Mouse (Mus musculus) lung, embryonic 15.5 days (tissue): ENCODE measurements around the gene Elob. TPM values are rescaled to one million over a fixed set of nuclear protein-coding genes. Genes with fewer than 3 reads are reported as not detected.

ENCODE experiments used
- ATAC-seq: fragments of 200-750 bp; cut with Nextera tagmentation; 2 replicates; pipeline ENCODE4 v1.8.0; 2017; ENCODE audit warnings: moderate number of reproducible peaks, borderline replicate concordance; ENCODE audit not compliant: low FRiP score, low TSS enrichment; ENCODE audit errors: extremely low read depth
- H3K27ac ChIP-seq: fragments of 300-500 bp; sonication (generic); 2 replicates; pipeline ENCODE4 v1.5.1; 2015; ENCODE audit warnings: moderate library complexity, mild to moderate bottlenecking, inconsistent platforms
- H3K27me3 ChIP-seq: fragments of 300-500 bp; sonication (generic); 2 replicates; pipeline ENCODE4 v1.6.1; 2015; ENCODE audit warnings: inconsistent platforms
- H3K36me3 ChIP-seq: fragments of 300-500 bp; sonication (generic); 2 replicates; pipeline ENCODE4 v1.6.1; 2015; ENCODE audit warnings: inconsistent platforms
- H3K4me1 ChIP-seq: fragments of 300-500 bp; sonication (generic); 2 replicates; pipeline ENCODE4 v1.6.1; 2015; ENCODE audit warnings: inconsistent platforms
- H3K4me2 ChIP-seq: fragments of 300-500 bp; sonication (generic); 2 replicates; pipeline ENCODE4 v1.6.1; 2015; ENCODE audit warnings: inconsistent platforms, mild to moderate bottlenecking, moderate library complexity
- H3K4me3 ChIP-seq: fragments of 300-500 bp; sonication (generic); 2 replicates; pipeline ENCODE4 v1.5.1; 2015; ENCODE audit warnings: mild to moderate bottlenecking, inconsistent platforms
- H3K9ac ChIP-seq: fragments of 300-500 bp; sonication (generic); 2 replicates; pipeline ENCODE4 v1.6.1; 2015; ENCODE audit warnings: inconsistent platforms
- H3K9me3 ChIP-seq: fragments of 300-500 bp; sonication (generic); 2 replicates; pipeline ENCODE4 v1.6.1; 2016; ENCODE audit warnings: inconsistent platforms
- WGBS: fragments of 180-500 bp; shearing (Covaris S2); methylation state at CpG from one replicate; pipeline ENCODE4 v1.1.7; 2015; 5-methylcytosine and 5-hydroxymethylcytosine counted together
- polyA plus RNA-seq: library from polyadenylated mRNA; unstranded; fragments of >200 nt; fragmentation: Nextera tagmentation; extraction: Ambion mirVana; gene quantifications from 2 replicates; pipeline ENCODE4 v1.2.1, GENCODE M21; 2015

Gene Elob
- polyA plus RNA-seq, 1 experiment from 2014 or later: 927 TPM

DNA sequence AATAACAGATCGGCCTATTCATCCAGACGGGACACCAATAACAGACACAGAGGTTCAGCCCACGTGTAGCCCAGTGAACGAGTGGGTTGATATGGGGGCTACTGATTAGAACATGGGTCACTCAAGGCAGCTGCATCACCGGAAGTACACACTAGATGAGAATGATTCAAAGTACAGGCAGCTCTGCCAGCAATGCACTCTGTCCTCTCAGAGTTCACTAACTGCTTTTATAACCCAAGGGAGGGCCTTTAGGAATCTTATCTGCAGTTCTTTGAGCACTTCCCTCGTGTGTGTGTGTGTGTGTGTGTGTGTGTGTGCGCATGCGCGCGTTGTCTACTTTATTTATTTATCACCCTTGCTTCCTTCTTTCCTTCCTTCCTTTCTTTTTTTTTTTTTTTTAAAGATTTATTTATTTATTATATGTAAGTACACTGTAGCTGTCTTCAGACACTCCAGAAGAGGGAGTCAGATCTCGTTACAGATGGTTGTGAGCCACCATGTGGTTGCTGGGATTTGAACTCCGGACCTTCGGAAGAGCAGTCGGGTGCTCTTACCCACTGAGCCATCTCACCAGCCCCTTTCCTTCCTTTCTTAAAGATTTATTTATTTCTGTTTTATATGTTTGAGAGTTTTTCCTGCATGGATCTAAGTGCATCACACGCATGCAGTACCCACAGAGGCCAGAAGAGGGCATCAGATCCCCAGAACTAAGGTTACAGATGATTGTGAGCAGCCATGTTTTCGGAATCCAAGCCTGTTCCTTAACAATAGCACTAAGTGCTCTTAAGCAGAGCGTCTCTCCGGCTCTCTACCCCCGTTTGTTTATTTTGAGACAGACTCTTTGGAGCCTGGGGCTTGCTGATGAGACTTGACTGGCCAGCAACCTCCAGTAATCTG, 22.2 kb upstream of the Elob start:
- H3K9ac ChIP-seq: no peak overlapping the region
- no peak overlapping the region for H3K27ac ChIP-seq
- WGBS: 42% methylated on average over 18 of the region's 19 CpGs
- H3K4me2 ChIP-seq: no peak overlapping the region
- no peak for ATAC-seq
- H3K36me3 ChIP-seq: no peaks in the 10 kb centered on the region
- H3K4me1 ChIP-seq: no peaks in the 10 kb centered on the region
- H3K9me3 ChIP-seq: no peaks in the 10 kb centered on the region
- no peak overlapping the region for H3K4me3 ChIP-seq
- no peaks in the 10 kb centered on the region for H3K27me3 ChIP-seq

DNA sequence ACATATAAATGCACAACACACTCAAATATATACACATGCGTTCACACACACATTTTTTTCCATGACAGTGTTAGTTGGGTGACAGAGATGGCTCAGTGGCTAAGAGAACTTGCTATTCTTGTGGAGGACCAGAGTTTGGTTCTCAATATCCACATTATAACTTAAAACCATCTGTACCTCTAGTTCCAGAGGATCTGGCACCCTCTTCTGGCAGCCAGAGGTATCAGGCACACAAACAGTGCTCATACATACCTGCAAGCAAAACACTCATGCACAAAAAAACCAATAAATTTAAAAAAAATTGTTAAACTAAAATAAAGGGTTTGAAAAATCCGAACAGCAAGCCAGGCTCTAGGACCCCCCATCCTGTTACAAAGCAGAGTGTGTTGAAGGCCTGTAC, 21.1 kb upstream of the Elob start:
- no peaks in the 10 kb centered on the region for H3K9me3 ChIP-seq
- H3K27me3 ChIP-seq: no peaks in the 10 kb centered on the region
- no peak overlapping the region for H3K27ac ChIP-seq
- no peak overlapping the region for H3K9ac ChIP-seq
- WGBS: 62% methylated on average over 2 of the region's 2 CpGs
- no peaks in the 10 kb centered on the region for H3K36me3 ChIP-seq
- H3K4me1 ChIP-seq: no peaks in the 10 kb centered on the region
- no peak for ATAC-seq
- H3K4me2 ChIP-seq: no peak overlapping the region
- no peak overlapping the region for H3K4me3 ChIP-seq

DNA sequence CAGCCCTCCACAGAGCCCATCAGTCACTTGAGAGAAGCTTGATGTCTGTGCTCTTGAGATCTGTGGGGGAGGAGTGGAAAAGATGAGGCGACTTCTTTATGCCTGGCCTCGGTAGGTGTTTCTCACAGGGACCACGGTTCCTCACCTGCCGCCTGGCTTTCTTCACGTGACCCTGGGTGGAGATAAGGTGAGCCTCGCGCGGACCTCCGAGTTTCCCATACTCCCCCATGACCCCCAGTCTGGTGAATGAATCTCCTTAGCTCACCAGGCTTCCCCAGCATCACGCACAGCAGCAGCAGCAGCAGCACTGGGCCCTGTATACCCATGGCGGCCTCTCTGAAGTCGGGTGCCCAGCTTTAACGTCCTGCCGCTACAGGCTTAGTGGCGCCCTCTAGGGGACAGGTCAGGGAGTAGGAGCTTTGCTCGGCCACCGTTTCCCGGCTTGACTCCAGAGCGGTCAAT, 14.9 kb upstream of the Elob start, which contains the start of the genes Prss32 and Prss41:
TSS of gene Prss32 (plus strand) at position 44 of the 462 bp plus-strand sequence.
TSS of gene Prss41 (minus strand) at position 361 of the 462 bp plus-strand sequence.
- H3K4me3 ChIP-seq: peak within 1 kb of the TSS; percentile 8; the same call in 1 of the 2 replicates
- H3K9me3 ChIP-seq: no peaks in the 10 kb centered on the region
- H3K27ac ChIP-seq: no peak within 1 kb of the TSS
- H3K4me1 ChIP-seq: no peaks in the 10 kb centered on the region
- H3K27me3 ChIP-seq: 0 out of 2 replicates have a peak, but pooled peaks cover 4% of the 10 kb centered on the region
- H3K9ac ChIP-seq: no peak within 1 kb of the TSS
- ATAC-seq: peak; percentile 68
- peak within 1 kb of the TSS; percentile 42 for H3K4me2 ChIP-seq
- no peaks in the 10 kb centered on the region for H3K36me3 ChIP-seq
- 11% methylated on average over 19 of the region's 19 CpGs for WGBS

- Histone ChIP-seq H3K4me2 (peak overlapping the region; percentile 42), H3K27ac (no peak overlapping the region), H3K4me1 (no peaks in the 10 kb centered on the region), H3K27me3 (0 out of 2 replicates have a peak, but pooled peaks cover 4% of the 10 kb centered on the region), H3K9me3 (no peaks in the 10 kb centered on the region), H3K9ac (no peak overlapping the region), H3K4me3 (no peak overlapping the region), H3K36me3 (no peaks in the 10 kb centered on the region)
- 49% methylated on average over 23 of the region's 23 CpGs for WGBS
- peak; percentile 53; the same call in 1 of the 2 replicates for ATAC-seq
Observed at GRCm38 (mm10) chr17:23843141-23843811, 14.3 kb upstream of the Elob start.

- Histone ChIP-seq H3K4me2 (no peak overlapping the region), H3K9ac (no peak overlapping the region), H3K9me3 (no peaks in the 10 kb centered on the region), H3K4me1 (no peaks in the 10 kb centered on the region), H3K4me3 (no peak overlapping the region), H3K36me3 (no peaks in the 10 kb centered on the region), H3K27ac (no peak overlapping the region), H3K27me3 (0 out of 2 replicates have a peak, but pooled peaks cover 4% of the 10 kb centered on the region)
- 0 out of 2 replicates have a peak, but pooled peaks have one; percentile 31 for ATAC-seq
- WGBS: 34% methylated on average over 4 of the region's 4 CpGs
Observed at GRCm38 (mm10) chr17:23841145-23841544, 12.2 kb upstream of the Elob start.

GRCm38 (mm10) chr17:23836006-23836575, 7.2 kb upstream of the Elob start, which contains the start of gene Prss33:
Gene Prss33 (minus strand): TSS chr17:23836056.
- Histone ChIP-seq H3K4me2 (no peak within 1 kb of the TSS), H3K9ac (no peak within 1 kb of the TSS), H3K9me3 (no peaks in the 10 kb centered on the region), H3K27me3 (peaks cover 21% of the 10 kb centered on the region), H3K4me1 (no peaks in the 10 kb centered on the region), H3K27ac (no peak within 1 kb of the TSS), H3K36me3 (no peaks in the 10 kb centered on the region), H3K4me3 (no peak within 1 kb of the TSS)
- ATAC-seq: no peak
- WGBS: 75% methylated on average over 8 of the region's 8 CpGs

- H3K9ac ChIP-seq: no peak overlapping the region
- 96% methylated on average over 1 of the region's 1 CpGs for WGBS
- H3K9me3 ChIP-seq: no peaks in the 10 kb centered on the region
- no peak for ATAC-seq
- H3K4me1 ChIP-seq: peaks cover 16% of the 10 kb centered on the region
- H3K4me2 ChIP-seq: no peak overlapping the region
- peaks cover 8% of the 10 kb centered on the region for H3K36me3 ChIP-seq
- peaks cover 21% of the 10 kb centered on the region for H3K27me3 ChIP-seq
- no peak overlapping the region for H3K27ac ChIP-seq
- H3K4me3 ChIP-seq: no peak overlapping the region
Observed at GRCm38 (mm10) chr17:23831201-23831600, 2.3 kb upstream of the Elob start.

DNA sequence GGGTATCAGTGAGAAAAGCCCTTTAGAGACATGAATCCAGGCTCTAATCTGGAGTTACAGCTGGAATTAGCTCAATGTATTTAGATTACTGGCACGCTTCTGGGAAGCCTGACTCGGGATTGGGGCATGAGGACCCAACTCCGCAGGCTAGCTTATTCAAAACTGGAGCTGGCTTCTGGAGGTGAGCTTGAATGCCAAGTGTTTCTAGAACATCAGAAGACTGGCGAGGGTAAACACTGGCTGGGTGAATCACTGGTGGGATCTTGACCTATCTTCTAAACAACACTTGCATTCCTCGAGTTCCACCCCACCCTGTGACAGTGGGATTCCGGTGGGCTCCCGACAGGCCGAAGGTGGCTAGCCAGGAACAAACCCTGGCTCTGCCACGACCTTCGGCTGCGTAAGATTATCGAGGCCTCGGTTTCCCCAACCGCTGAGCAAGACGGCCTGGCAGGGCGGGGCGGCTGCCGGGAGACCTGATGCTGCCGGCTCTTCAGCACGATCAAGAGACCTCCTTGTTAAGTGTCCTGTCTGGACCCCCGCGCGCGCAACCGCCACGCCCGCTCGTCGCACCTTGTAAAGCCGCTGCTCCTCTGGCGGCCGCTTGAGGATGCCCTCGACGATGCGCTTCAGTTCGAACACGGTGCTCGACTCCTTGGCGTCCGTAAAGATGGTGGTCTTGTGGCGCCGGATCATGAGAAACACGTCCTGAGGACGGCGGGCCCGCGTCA, 500 bp downstream of the Elob start:
- peaks cover 35% of the 10 kb centered on the region for H3K36me3 ChIP-seq
- H3K9me3 ChIP-seq: no peaks in the 10 kb centered on the region
- peak overlapping the region; percentile 79 for H3K27ac ChIP-seq
- ATAC-seq: peak; percentile 70
- peak overlapping the region; percentile 75 for H3K4me3 ChIP-seq
- WGBS: 0% methylated on average over 47 of the region's 47 CpGs
- H3K4me1 ChIP-seq: peaks cover 16% of the 10 kb centered on the region
- H3K9ac ChIP-seq: peak overlapping the region; percentile 73
- peaks cover 16% of the 10 kb centered on the region for H3K27me3 ChIP-seq
- peak overlapping the region; percentile 71 for H3K4me2 ChIP-seq

- Histone ChIP-seq H3K4me1 (peaks cover 16% of the 10 kb centered on the region), H3K9ac (no peak overlapping the region), H3K36me3 (peaks cover 63% of the 10 kb centered on the region), H3K27ac (no peak overlapping the region), H3K27me3 (no peaks in the 10 kb centered on the region), H3K4me3 (no peak overlapping the region), H3K9me3 (no peaks in the 10 kb centered on the region), H3K4me2 (no peak overlapping the region)
- no peak for ATAC-seq
- WGBS: 75% methylated on average over 4 of the region's 4 CpGs
Observed at GRCm38 (mm10) chr17:23825591-23825990, 3.3 kb downstream of the Elob start.

DNA sequence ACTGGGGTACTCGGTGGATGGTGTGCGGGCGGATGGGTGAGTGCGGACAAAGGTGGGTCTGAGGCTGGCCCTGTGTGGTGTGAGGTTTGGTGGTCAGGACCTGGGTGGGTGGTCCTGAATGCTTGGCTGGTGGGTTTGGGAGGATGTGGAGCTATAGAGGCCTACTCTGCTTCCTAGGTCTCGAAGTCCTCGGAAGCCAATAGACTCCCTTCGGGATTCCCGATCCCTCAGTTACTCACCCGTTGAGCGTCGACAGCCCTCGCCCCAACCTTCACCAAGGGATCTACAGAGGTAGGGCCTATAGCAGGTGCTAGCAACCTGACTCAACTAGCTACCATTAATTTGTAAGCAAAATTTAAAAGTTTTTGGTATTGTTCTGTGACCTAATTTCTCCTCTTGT, 5.3 kb downstream of the Elob start:
- Histone ChIP-seq H3K4me2 (no peak overlapping the region), H3K9ac (no peak overlapping the region), H3K36me3 (peaks cover 82% of the 10 kb centered on the region), H3K27ac (no peak overlapping the region), H3K4me1 (peaks cover 16% of the 10 kb centered on the region), H3K27me3 (no peaks in the 10 kb centered on the region), H3K4me3 (no peak overlapping the region), H3K9me3 (peaks cover 5% of the 10 kb centered on the region; the same call in 1 of the 2 replicates)
- 88% methylated on average over 12 of the region's 12 CpGs for WGBS
- no peak for ATAC-seq

GRCm38 (mm10) chr17:23823018-23823417, 5.9 kb downstream of the Elob start:
- H3K27me3 ChIP-seq: no peaks in the 10 kb centered on the region
- no peak for ATAC-seq
- H3K36me3 ChIP-seq: peaks cover 88% of the 10 kb centered on the region
- no peak overlapping the region for H3K9ac ChIP-seq
- H3K4me1 ChIP-seq: peaks cover 14% of the 10 kb centered on the region
- peaks cover 11% of the 10 kb centered on the region; the same call in 1 of the 2 replicates for H3K9me3 ChIP-seq
- no peak overlapping the region for H3K4me2 ChIP-seq
- no peak overlapping the region for H3K4me3 ChIP-seq
- H3K27ac ChIP-seq: no peak overlapping the region
- 80% methylated on average over 16 of the region's 16 CpGs for WGBS
